Mouse (Mus musculus) intestine, embryonic 16.5 days (tissue): ENCODE data around the gene Cpt1c. TPM values are rescaled to one million over a fixed set of nuclear protein-coding genes. Genes with fewer than 3 reads are reported as not detected.
"Not testable (repeated sequence)": the region's sequence is repeated elsewhere in the genome, so short reads cannot be mapped to it uniquely, and the experiment has no call there.

Source experiments
- ATAC-seq: fragments of 200-750 bp; cut with Nextera tagmentation; 2 replicates; pipeline ENCODE4 v1.8.0; 2017; ENCODE audit warnings: moderate TSS enrichment, moderate library complexity
- H3K27ac ChIP-seq: fragments of 300-500 bp; sonication (generic); 2 replicates; pipeline ENCODE4 v1.5.1; 2014; ENCODE audit warnings: mild to moderate bottlenecking, low read length
- H3K27me3 ChIP-seq: fragments of 300-500 bp; sonication (generic); replicated peaks from 2 replicates; pipeline ENCODE4 v1.6.1; 2014; ENCODE audit warnings: low read length, control low read depth, mixed read lengths; ENCODE audit not compliant: control insufficient read depth, insufficient read depth
- H3K36me3 ChIP-seq: fragments of 300-500 bp; sonication (generic); 2 replicates; pipeline ENCODE4 v1.6.1; 2014; ENCODE audit warnings: low read length, control low read depth; ENCODE audit not compliant: control insufficient read depth, insufficient read depth
- H3K4me1 ChIP-seq: fragments of 300-500 bp; sonication (generic); 2 replicates; pipeline ENCODE4 v1.6.1; 2014; ENCODE audit warnings: low read length, control low read depth, mixed read lengths; ENCODE audit not compliant: control insufficient read depth, insufficient read depth
- H3K4me2 ChIP-seq: fragments of 300-500 bp; sonication (generic); 2 replicates; pipeline ENCODE4 v1.6.1; 2014; ENCODE audit warnings: low read depth, low read length, control low read depth
- H3K4me3 ChIP-seq: fragments of 300-500 bp; sonication (generic); 2 replicates; pipeline ENCODE4 v1.5.1; 2014; ENCODE audit warnings: mild to moderate bottlenecking, low read length
- H3K9ac ChIP-seq: fragments of 300-500 bp; sonication (generic); 2 replicates; pipeline ENCODE4 v1.6.1; 2014; ENCODE audit warnings: low read depth, low read length
- H3K9me3 ChIP-seq: fragments of 300-500 bp; sonication (generic); 2 replicates; pipeline ENCODE4 v1.6.1; 2016; ENCODE audit warnings: low read length, control low read depth; ENCODE audit not compliant: control insufficient read depth
- WGBS: fragments of 180-500 bp; shearing (Covaris S2); extraction: QIAGEN DNeasy Blood & Tissue Kit; methylation state at CpG from one replicate; pipeline ENCODE4 v1.1.7; 2014; 5-methylcytosine and 5-hydroxymethylcytosine counted together
- polyA plus RNA-seq: library from polyadenylated mRNA; unstranded; fragments of >200 nt; fragmentation: Nextera tagmentation; extraction: Ambion mirVana; gene quantifications from 2 replicates; pipeline ENCODE4 v1.2.1, GENCODE M21; 2015

The Cpt1c gene
- 14.0 and 14.2 TPM in 2 replicates for polyA plus RNA-seq

GRCm38 (mm10) chr7:44974383-44975116 lies at the start of gene Cpt1c:
Gene Cpt1c (minus strand): TSS chr7:44974851.
- Histone ChIP-seq H3K36me3 (peaks cover 25% of the 10 kb centered on the region), H3K9me3 (no peaks in the 10 kb centered on the region), H3K4me3 (peak within 1 kb of the TSS; percentile 52), H3K9ac (peak within 1 kb of the TSS; percentile 59), H3K27ac (peak within 1 kb of the TSS; percentile 76), H3K4me1 (peaks cover 22% of the 10 kb centered on the region), H3K27me3 (no peaks in the 10 kb centered on the region), H3K4me2 (peak within 1 kb of the TSS; percentile 66)
- 3% methylated on average over 22 of the region's 22 CpGs for whole genome bisulfite sequencing
- ATAC-seq = peak; percentile 4; the same call in 1 of the 2 replicates

GRCm38 (mm10) chr7:45023711-45024110 lies 49.1 kb upstream of the Cpt1c start:
- not testable (repeated sequence) for H3K4me1 ChIP-seq, H3K27me3 ChIP-seq, H3K4me2 ChIP-seq, H3K27ac ChIP-seq, H3K4me3 ChIP-seq, H3K9me3 ChIP-seq, ATAC-seq, H3K9ac ChIP-seq
- H3K36me3 ChIP-seq = peaks cover 12% of the 10 kb centered on the region
- WGBS = 82% methylated on average over 5 of the region's 5 CpGs

GRCm38 (mm10) chr7:45020225-45020624 lies 45.6 kb upstream of the Cpt1c start:
- no peak for ATAC-seq
- Histone ChIP-seq H3K9me3 (no peaks in the 10 kb centered on the region), H3K36me3 (no peaks in the 10 kb centered on the region), H3K4me3 (no peak overlapping the region), H3K4me1 (peaks cover 11% of the 10 kb centered on the region), H3K4me2 (no peak overlapping the region), H3K27ac (no peak overlapping the region), H3K27me3 (no peaks in the 10 kb centered on the region), H3K9ac (no peak overlapping the region)
- WGBS = 69% methylated on average over 9 of the region's 9 CpGs

- Histone ChIP-seq H3K9me3 (no peaks in the 10 kb centered on the region), H3K4me3 (peak overlapping the region; percentile 97), H3K27ac (peak overlapping the region; percentile 88), H3K27me3 (no peaks in the 10 kb centered on the region), H3K4me2 (peak overlapping the region; percentile 74), H3K4me1 (peaks cover 21% of the 10 kb centered on the region), H3K36me3 (no peaks in the 10 kb centered on the region), H3K9ac (peak overlapping the region; percentile 79; the same call in 1 of the 2 replicates)
- WGBS = 34% methylated on average over 8 of the region's 8 CpGs
- ATAC-seq = no peak
Observed at GRCm38 (mm10) chr7:45019031-45019571, 44.5 kb upstream of the Cpt1c start.

- H3K4me2 ChIP-seq = peak within 1 kb of the TSS; percentile 77
- peak; percentile 93 for ATAC-seq
- under 1% methylated on average over 36 of the region's 36 CpGs for WGBS
- H3K27ac ChIP-seq = peak within 1 kb of the TSS; percentile 100
- no peaks in the 10 kb centered on the region for H3K27me3 ChIP-seq
- peak within 1 kb of the TSS; percentile 79 for H3K9ac ChIP-seq
- peak within 1 kb of the TSS; percentile 97 for H3K4me3 ChIP-seq
- peaks cover 5% of the 10 kb centered on the region; the same call in 1 of the 2 replicates for H3K36me3 ChIP-seq
- H3K4me1 ChIP-seq = peaks cover 21% of the 10 kb centered on the region
- H3K9me3 ChIP-seq = no peaks in the 10 kb centered on the region
Observed at GRCm38 (mm10) chr7:45017242-45018061, 42.8 kb upstream of the Cpt1c start, which contains the start of gene Rras. Gene Rras (plus strand): TSS chr7:45017961.

- H3K36me3 ChIP-seq = peaks cover 12% of the 10 kb centered on the region
- peak overlapping the region; percentile 77 for H3K4me2 ChIP-seq
- H3K27ac ChIP-seq = peak overlapping the region; percentile 100
- H3K4me1 ChIP-seq = peaks cover 21% of the 10 kb centered on the region
- H3K9ac ChIP-seq = peak overlapping the region; percentile 99
- peak overlapping the region; percentile 97 for H3K4me3 ChIP-seq
- no peaks in the 10 kb centered on the region for H3K27me3 ChIP-seq
- no peak for ATAC-seq
- 1% methylated on average over 4 of the region's 4 CpGs for WGBS
- no peaks in the 10 kb centered on the region for H3K9me3 ChIP-seq
Observed at GRCm38 (mm10) chr7:45016761-45017160, 42.1 kb upstream of the Cpt1c start.

- Histone ChIP-seq H3K4me1 (peaks cover 21% of the 10 kb centered on the region), H3K27ac (peak within 1 kb of the TSS; percentile 100), H3K4me3 (peak within 1 kb of the TSS; percentile 97), H3K36me3 (peaks cover 18% of the 10 kb centered on the region), H3K9me3 (no peaks in the 10 kb centered on the region), H3K9ac (peak within 1 kb of the TSS; percentile 99), H3K4me2 (peak within 1 kb of the TSS; percentile 80), H3K27me3 (no peaks in the 10 kb centered on the region)
- ATAC-seq = peak; percentile 83
- under 1% methylated on average over 69 of the region's 69 CpGs for WGBS
Observed at GRCm38 (mm10) chr7:45015957-45016612, 41.4 kb upstream of the Cpt1c start, which contains the start of gene Scaf1. Gene Scaf1 (minus strand): TSS chr7:45016363.

- ATAC-seq = no peak
- Histone ChIP-seq H3K27me3 (no peaks in the 10 kb centered on the region), H3K4me3 (peak overlapping the region; percentile 97), H3K4me1 (peaks cover 21% of the 10 kb centered on the region), H3K9me3 (no peaks in the 10 kb centered on the region), H3K9ac (peak overlapping the region; percentile 99), H3K4me2 (peak overlapping the region; percentile 80), H3K36me3 (peaks cover 18% of the 10 kb centered on the region), H3K27ac (peak overlapping the region; percentile 100)
- WGBS = 2% methylated on average over 20 of the region's 20 CpGs
Observed at GRCm38 (mm10) chr7:45015344-45015956, 40.8 kb upstream of the Cpt1c start.
